Mouse (Mus musculus): ENCODE data around the gene Dusp7.

GRCm38 (mm10) chr9:106398667-106399311 is 30.4 kb downstream of the Dusp7 start:
- TF ChIP-seq USF1 (IDR thresholded peaks at IDR 0.05; ENCODE audit: low read depth, low read length), result no peak
- TF ChIP-seq PAX5 (IDR thresholded peaks at IDR 0.05; ENCODE audit: low read length), result no peak
- TF ChIP-seq POLR2A (IDR thresholded peaks at IDR 0.05; ENCODE audit: low read depth, low read length), result no peak
- no peak for TF ChIP-seq EP300 (IDR thresholded peaks at IDR 0.05; ENCODE audit: low read length)
- no peak for TF ChIP-seq CTCF (conservative IDR thresholded peaks at IDR 0.05 in 1 of 2, IDR thresholded peaks at IDR 0.05 in 1 of 2; ENCODE audit: low read depth in 2 of 2, low read length in 2 of 2)
- TF ChIP-seq MYC (IDR thresholded peaks at IDR 0.05; ENCODE audit: low read depth, low read length), result no peak

Data from CH12.LX (cell line).